Mouse (Mus musculus) small intestine, adult 2 months (tissue): ENCODE results near the gene Pgs1.

Source experiments
- CTCF ChIP-seq: fragments of 200-500 bp; IDR thresholded peaks from 2 replicates; pipeline ENCODE4 v1.5.1; 2012; ENCODE audit warnings: low read depth, mild to moderate bottlenecking, control low read depth, inconsistent platforms, low read length, moderate library complexity, mixed read lengths; ENCODE audit not compliant: insufficient replicate concordance, insufficient read length; ENCODE audit errors: extremely low read depth
- POLR2A ChIP-seq: fragments of 200-500 bp; IDR thresholded peaks from 2 replicates; pipeline ENCODE4 v1.6.1; 2012; ENCODE audit warnings: low read depth, mild to moderate bottlenecking, control low read depth, inconsistent platforms, low read length, moderate library complexity

DNA sequence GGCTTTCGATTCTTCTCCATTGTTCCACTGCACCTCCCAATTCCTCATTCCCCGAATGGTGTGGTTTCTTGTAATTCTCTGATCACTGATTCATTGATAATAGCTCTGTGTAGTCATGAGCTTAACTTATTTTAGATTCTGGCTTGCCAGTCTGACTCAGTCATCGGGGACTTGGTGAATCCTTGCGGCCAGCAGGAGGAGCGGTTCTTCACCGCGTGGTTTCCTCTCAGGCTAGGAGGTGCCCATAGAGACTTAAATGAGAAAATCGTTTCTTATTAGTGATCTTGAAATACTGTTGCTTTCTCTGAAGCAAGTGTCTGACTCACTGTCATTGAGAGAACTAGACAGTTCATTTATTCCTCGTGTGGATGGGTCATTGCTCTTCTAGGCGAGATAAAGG, 3.8 kb downstream of the Pgs1 start:
- TF ChIP-seq CTCF, result peak; percentile 52; the same call in 1 of the 2 replicates
- TF ChIP-seq POLR2A, result no peak
